9 mouse cellular contexts compared by ENCODE assay signal in genomic region chr9:67315356-67315755, GRCm38 (mm10).
DNase-seq lines count a peak whose midpoint lies in the region; ATAC-seq and TF ChIP-seq lines count a peak whose summit lies in the region.
"Had no signal": no experiment of that assay in that cellular context is flagged by ENCODE, and none has a peak within 500 bp of the region (broad histone marks: within the 10 kb centered on the region; RNA-seq: fewer than 3 reads in every experiment).

No protein-coding gene starts in this region.

- H3K27ac ChIP-seq in intestine, embryonic 14.5 days (ENCODE audit: low read depth): no peak overlapping the region
- no peak overlapping the region for H3K27ac ChIP-seq in intestine, embryonic 16.5 days (ENCODE audit: low read length)
- H3K27ac ChIP-seq in embryonic facial prominence, embryonic 10.5 days (replicated peaks): no peak overlapping the region
- H3K27ac ChIP-seq: embryonic facial prominence, embryonic 13.5 days had no signal

- no peak overlapping the region for H3K9ac ChIP-seq in intestine, embryonic 14.5 days (ENCODE audit: low read length)
- H3K9ac ChIP-seq in intestine, embryonic 16.5 days (ENCODE audit: low read depth, low read length): no peak overlapping the region
- H3K9ac ChIP-seq: embryonic facial prominence, embryonic 13.5 days had no signal

- 2% methylated on average over 3 of the region's 3 CpGs for WGBS in intestine, embryonic 14.5 days
- 8% methylated on average over 3 of the region's 3 CpGs for WGBS in intestine, embryonic 16.5 days
- 11% methylated on average over 3 of the region's 3 CpGs for WGBS in embryonic facial prominence, embryonic 10.5 days

- peaks cover 8% of the 10 kb centered on the region; the same call in 1 of the 2 replicates for H3K36me3 ChIP-seq in intestine, embryonic 14.5 days (ENCODE audit: control insufficient read depth, insufficient read depth, low read length)
- H3K36me3 ChIP-seq in intestine, embryonic 16.5 days (ENCODE audit: control insufficient read depth, insufficient read depth, low read length): no peaks in the 10 kb centered on the region
- H3K36me3 ChIP-seq in E14TG2a.4 (ENCODE audit: insufficient read depth, low read length): peaks cover 34% of the 10 kb centered on the region
- peaks cover 29% of the 10 kb centered on the region for H3K36me3 ChIP-seq in embryonic facial prominence, embryonic 10.5 days (replicated peaks)

- peak; percentile 74 for DNase-seq in intestine, embryonic 14.5 days (ENCODE audit: low spot score)
- DNase-seq in adrenal gland, postnatal 36 days: peak; percentile 58 to 67
- peak; percentile 65 for DNase-seq in embryonic facial prominence, embryonic 10.5 days (ENCODE audit: low spot score)
- peak; percentile 70 to 78 for DNase-seq in layer of hippocampus, postnatal 10 days (ENCODE audit: low spot score in 2 of 2)
- peak; percentile 57 for DNase-seq in neural tube, embryonic 10.5 days (ENCODE audit: extremely low spot score, low spot score)
- DNase-seq in spleen, postnatal 4 days (ENCODE audit: low spot score in 2 of 2): no peak

- peak; percentile 88 for TF ChIP-seq CTCF in E14TG2a.4 (conservative IDR thresholded peaks at IDR 0.05; ENCODE audit: low read length)

- no peak overlapping the region for H3K4me2 ChIP-seq in intestine, embryonic 14.5 days (ENCODE audit: low read length)
- no peak overlapping the region for H3K4me2 ChIP-seq in intestine, embryonic 16.5 days (ENCODE audit: low read depth, low read length)
- H3K4me2 ChIP-seq: embryonic facial prominence, embryonic 13.5 days had no signal

- no peaks in the 10 kb centered on the region for H3K27me3 ChIP-seq in intestine, embryonic 14.5 days (replicated peaks; ENCODE audit: control insufficient read depth, insufficient read depth, low read length)
- H3K27me3 ChIP-seq in intestine, embryonic 16.5 days (replicated peaks; ENCODE audit: control insufficient read depth, insufficient read depth, low read length): no peaks in the 10 kb centered on the region
- no peaks in the 10 kb centered on the region for H3K27me3 ChIP-seq in E14TG2a.4 (ENCODE audit: insufficient read depth, low read length)
- no peaks in the 10 kb centered on the region for H3K27me3 ChIP-seq in embryonic facial prominence, embryonic 10.5 days (replicated peaks; ENCODE audit: low read depth, poor library complexity, severe bottlenecking)
- H3K27me3 ChIP-seq: embryonic facial prominence, embryonic 13.5 days had no signal

- ATAC-seq in intestine, embryonic 14.5 days (replicated peaks; ENCODE audit: low FRiP score, low TSS enrichment, low read depth): no peak
- no peak for ATAC-seq in intestine, embryonic 16.5 days

- no peaks in the 10 kb centered on the region for H3K4me1 ChIP-seq in intestine, embryonic 14.5 days (replicated peaks; ENCODE audit: control insufficient read depth, insufficient read depth, low read length)
- H3K4me1 ChIP-seq in intestine, embryonic 16.5 days (ENCODE audit: control insufficient read depth, insufficient read depth, low read length): no peaks in the 10 kb centered on the region
- H3K4me1 ChIP-seq in E14TG2a.4 (replicated peaks; ENCODE audit: low read depth, low read length): peaks cover 7% of the 10 kb centered on the region
- peaks cover 11% of the 10 kb centered on the region for H3K4me1 ChIP-seq in embryonic facial prominence, embryonic 10.5 days

- no peak overlapping the region for H3K4me3 ChIP-seq in intestine, embryonic 14.5 days (ENCODE audit: low read depth, low read length)
- no peak overlapping the region for H3K4me3 ChIP-seq in intestine, embryonic 16.5 days (ENCODE audit: low read length)
- no peak overlapping the region for H3K4me3 ChIP-seq in E14TG2a.4 (replicated peaks; ENCODE audit: low read length)
- H3K4me3 ChIP-seq in embryonic facial prominence, embryonic 10.5 days: no peak overlapping the region
- H3K4me3 ChIP-seq: embryonic facial prominence, embryonic 13.5 days had no signal

- no peaks in the 10 kb centered on the region for H3K9me3 ChIP-seq in intestine, embryonic 14.5 days (ENCODE audit: control insufficient read depth, low read length)
- no peaks in the 10 kb centered on the region for H3K9me3 ChIP-seq in intestine, embryonic 16.5 days (ENCODE audit: control insufficient read depth, low read length)
- H3K9me3 ChIP-seq in E14TG2a.4 (ENCODE audit: low read length): no peaks in the 10 kb centered on the region
- no peaks in the 10 kb centered on the region for H3K9me3 ChIP-seq in embryonic facial prominence, embryonic 10.5 days
- H3K9me3 ChIP-seq: embryonic facial prominence, embryonic 13.5 days had no signal

Comparison
In these comparisons a context has a peak if more than half of its experiments do, and no peak if none do; other contexts are left out.
1. DNase-seq: peak in intestine, embryonic 14.5 days (single experiment), adrenal gland, postnatal 36 days (2 of 2), embryonic facial prominence, embryonic 10.5 days (single experiment), layer of hippocampus, postnatal 10 days (2 of 2) and neural tube, embryonic 10.5 days (single experiment); none in spleen, postnatal 4 days (0 of 2).